Mouse (Mus musculus): ENCODE results near the gene Mettl8. TPM values are rescaled to one million over a fixed set of nuclear protein-coding genes. Genes with fewer than 3 reads are reported as not detected.

The Mettl8 gene
- polyA plus RNA-seq, 1 experiment from 2014 or later: 19.2 TPM

DNA sequence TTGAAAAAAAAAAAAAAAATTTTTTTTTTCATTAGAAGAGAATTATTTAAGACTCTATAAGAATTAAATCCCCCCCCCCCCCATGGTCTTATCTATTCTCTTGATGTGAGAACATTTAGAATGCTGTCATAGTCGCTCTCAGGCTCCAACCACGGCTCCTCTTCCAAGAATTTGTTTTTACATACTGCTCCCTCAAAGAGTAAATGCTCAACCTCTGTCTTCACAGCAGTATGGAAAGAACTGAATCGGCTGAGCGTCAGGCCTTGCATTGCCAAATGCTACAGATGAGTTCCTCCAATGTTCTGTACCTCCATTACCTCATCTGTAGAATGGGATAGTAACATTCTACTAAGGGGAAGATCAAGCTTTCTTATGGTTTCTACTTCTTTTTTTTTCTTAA lies 16.2 kb upstream of the Mettl8 start:
- Histone ChIP-seq H3K4me2 (replicated peaks) (no peak overlapping the region), H3K27ac (no peak overlapping the region), H3K4me1 (no peaks in the 10 kb centered on the region), H3K9ac (no peak overlapping the region), H3K9me3 (replicated peaks) (no peaks in the 10 kb centered on the region), H3K27me3 (no peaks in the 10 kb centered on the region), H3K36me3 (peaks cover 4% of the 10 kb centered on the region), H3K4me3 (no peak overlapping the region)
- 100% methylated on average over 4 of the region's 4 CpGs for WGBS
- ATAC-seq (ENCODE audit: low FRiP score): no peak

DNA sequence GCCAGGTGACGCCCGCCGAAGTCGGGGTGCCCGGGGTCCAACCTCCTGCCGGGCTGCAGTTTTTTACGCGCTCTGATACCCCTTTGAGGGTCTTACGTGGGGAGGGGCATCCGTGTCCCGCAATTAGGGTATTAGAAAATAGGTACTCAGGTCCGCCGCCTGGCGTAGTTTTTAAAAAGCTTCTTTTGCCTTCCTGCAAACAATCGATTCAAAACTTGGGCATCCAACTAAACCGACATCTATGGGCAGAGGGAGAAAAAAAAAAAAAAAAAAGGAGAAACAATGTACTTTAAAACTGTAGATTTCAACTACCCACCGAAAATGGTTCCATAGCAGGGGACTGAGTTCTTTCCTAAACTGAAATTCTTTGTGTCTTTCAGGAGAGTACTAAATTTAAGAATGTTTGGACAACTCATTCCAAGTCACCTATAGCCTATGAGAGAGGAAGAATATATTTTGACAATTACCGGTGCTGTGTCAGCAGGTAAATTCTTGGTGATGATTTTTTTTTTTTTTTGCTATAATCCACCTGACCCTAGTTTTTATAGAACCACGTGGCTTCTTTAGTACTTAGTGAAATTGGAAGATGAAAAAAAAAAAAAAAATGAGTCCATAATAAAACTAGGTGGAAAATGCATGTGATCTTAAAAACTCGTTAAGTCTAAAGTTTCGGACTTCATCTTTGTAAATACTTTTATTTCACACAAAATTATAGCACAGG lies 892 bp upstream of the Mettl8 start:
- WGBS: 15% methylated on average over 21 of the region's 21 CpGs
- Histone ChIP-seq H3K4me1 (0 out of 2 replicates have a peak, but pooled peaks cover 6% of the 10 kb centered on the region), H3K9me3 (replicated peaks) (no peaks in the 10 kb centered on the region)

DNA sequence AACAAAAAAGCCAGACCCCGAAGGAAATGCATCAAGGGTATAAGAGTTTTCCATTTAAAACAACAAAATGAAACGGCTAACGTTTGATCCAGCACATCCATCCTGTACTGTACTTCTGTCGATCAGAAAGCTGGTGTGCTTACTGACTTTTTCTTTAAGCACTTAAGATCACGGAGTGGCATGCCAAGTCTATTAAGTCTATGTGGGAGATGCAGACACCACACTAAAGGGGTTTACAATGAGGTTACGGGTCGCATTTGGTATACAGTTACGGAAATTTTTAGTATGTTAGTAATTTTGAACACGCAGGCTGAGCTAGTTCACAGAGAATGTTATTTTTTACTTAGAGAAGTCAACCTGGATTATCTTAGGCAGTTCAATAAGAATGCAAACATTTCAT lies 667 bp downstream of the Mettl8 start:
- Histone ChIP-seq H3K36me3 (peaks cover 14% of the 10 kb centered on the region; the same call in 1 of the 2 replicates), H3K4me2 (replicated peaks) (peak overlapping the region; percentile 60), H3K9me3 (replicated peaks) (no peaks in the 10 kb centered on the region), H3K27me3 (no peaks in the 10 kb centered on the region), H3K4me1 (0 out of 2 replicates have a peak, but pooled peaks cover 6% of the 10 kb centered on the region), H3K4me3 (peak overlapping the region; percentile 80), H3K27ac (no peak overlapping the region), H3K9ac (peak overlapping the region; percentile 76; the same call in 1 of the 2 replicates)
- ATAC-seq (ENCODE audit: low FRiP score): no peak
- WGBS: 56% methylated on average over 9 of the region's 9 CpGs

More for the DNA sequence above, 892 bp upstream of the Mettl8 start:
- H3K27me3 ChIP-seq: no peaks in the 10 kb centered on the region
- no peak for ATAC-seq (ENCODE audit: low FRiP score)
- H3K9ac ChIP-seq: peak overlapping the region; percentile 80
- H3K36me3 ChIP-seq: peaks cover 21% of the 10 kb centered on the region; the same call in 1 of the 2 replicates
- H3K4me3 ChIP-seq: peak overlapping the region; percentile 80
- peak overlapping the region; percentile 60 for H3K4me2 ChIP-seq (replicated peaks)
- peak overlapping the region; percentile 96 for H3K27ac ChIP-seq

DNA sequence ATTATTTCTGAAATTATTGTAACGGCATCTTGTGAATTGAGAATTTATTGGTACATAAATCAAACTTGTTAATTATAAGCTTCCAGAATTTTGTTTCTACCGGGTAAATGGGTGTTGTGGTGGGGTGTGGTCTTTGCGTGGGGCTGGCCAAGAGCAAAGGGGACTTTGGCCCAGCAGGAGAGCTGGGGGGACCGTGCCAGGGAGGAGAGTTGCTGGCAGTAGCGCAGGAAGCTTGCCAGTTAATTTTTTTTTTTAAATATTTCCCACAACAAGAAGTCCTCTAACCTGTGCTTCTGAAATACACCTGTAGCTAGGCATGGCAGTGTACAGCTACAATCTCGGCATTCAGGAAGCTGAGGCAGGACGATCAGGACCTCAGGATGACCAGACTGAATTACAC lies 4.9 kb downstream of the Mettl8 start:
- H3K36me3 ChIP-seq: no peaks in the 10 kb centered on the region
- H3K9me3 ChIP-seq (replicated peaks): no peaks in the 10 kb centered on the region
- H3K27ac ChIP-seq: no peak overlapping the region
- H3K4me1 ChIP-seq: 0 out of 2 replicates have a peak, but pooled peaks cover 6% of the 10 kb centered on the region
- no peak overlapping the region for H3K4me2 ChIP-seq (replicated peaks)
- ATAC-seq (ENCODE audit: low FRiP score): no peak
- H3K9ac ChIP-seq: no peak overlapping the region
- WGBS: 85% methylated on average over 7 of the region's 7 CpGs
- H3K27me3 ChIP-seq: no peaks in the 10 kb centered on the region
- no peak overlapping the region for H3K4me3 ChIP-seq

DNA sequence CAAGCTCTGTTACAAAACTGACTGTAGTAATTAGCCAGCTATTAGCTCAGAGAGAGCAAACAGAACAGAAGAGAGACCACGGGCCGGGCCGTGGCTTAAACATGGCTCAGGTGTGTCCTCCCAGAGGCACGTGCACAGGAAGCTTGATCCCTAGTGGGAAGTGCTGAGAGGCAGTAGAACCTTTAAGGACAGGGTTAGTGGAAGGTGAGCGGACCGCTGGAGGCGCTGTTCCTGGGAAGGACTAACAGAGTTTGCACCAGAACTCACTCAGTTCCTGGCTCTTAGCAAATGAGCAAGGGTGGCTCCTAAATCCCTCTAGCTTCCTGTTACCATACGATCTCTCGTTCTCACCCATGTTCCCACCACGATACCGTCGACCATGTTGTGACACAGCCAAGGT lies 6.5 kb downstream of the Mettl8 start:
- H3K4me1 ChIP-seq: 0 out of 2 replicates have a peak, but pooled peaks cover 2% of the 10 kb centered on the region
- no peak overlapping the region for H3K9ac ChIP-seq
- no peak overlapping the region for H3K4me2 ChIP-seq (replicated peaks)
- H3K36me3 ChIP-seq: no peaks in the 10 kb centered on the region
- no peak for ATAC-seq (ENCODE audit: low FRiP score)
- 82% methylated on average over 12 of the region's 12 CpGs for WGBS
- H3K4me3 ChIP-seq: no peak overlapping the region
- no peaks in the 10 kb centered on the region for H3K27me3 ChIP-seq
- no peak overlapping the region for H3K27ac ChIP-seq
- H3K9me3 ChIP-seq (replicated peaks): no peaks in the 10 kb centered on the region

DNA sequence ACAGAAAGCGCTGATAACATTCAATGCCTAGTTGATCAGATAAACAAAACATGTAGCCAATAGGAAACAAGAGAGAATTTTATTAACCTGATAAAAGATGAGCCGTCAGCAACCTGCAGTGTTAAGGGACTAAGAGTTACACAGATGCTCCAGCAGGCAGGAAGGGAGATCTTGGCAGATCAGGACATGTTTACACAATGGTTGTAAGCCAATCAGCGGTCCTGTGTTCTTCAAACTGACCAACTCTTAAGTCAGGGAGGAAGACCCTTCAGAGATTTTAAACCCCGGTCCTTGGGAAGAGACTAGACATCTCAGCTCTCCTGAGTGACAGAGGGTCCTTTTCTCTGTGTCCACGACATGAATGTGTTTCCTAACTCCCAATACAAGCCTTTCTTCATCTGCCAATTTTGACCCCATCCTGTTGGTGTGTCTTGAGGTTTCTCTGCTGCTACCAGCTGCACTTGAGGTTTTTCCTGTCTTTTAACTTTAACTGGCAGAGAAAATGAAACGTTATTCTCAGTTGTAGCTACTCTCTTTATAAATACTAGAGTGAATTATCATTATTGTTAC lies 8.5 kb downstream of the Mettl8 start:
- 73% methylated on average over 6 of the region's 6 CpGs for WGBS
- Histone ChIP-seq H3K9me3 (replicated peaks) (no peaks in the 10 kb centered on the region), H3K36me3 (no peaks in the 10 kb centered on the region), H3K27me3 (no peaks in the 10 kb centered on the region), H3K9ac (no peak overlapping the region), H3K27ac (no peak overlapping the region), H3K4me3 (no peak overlapping the region), H3K4me2 (replicated peaks) (no peak overlapping the region), H3K4me1 (no peaks in the 10 kb centered on the region)
- ATAC-seq (ENCODE audit: low FRiP score): no peak

DNA sequence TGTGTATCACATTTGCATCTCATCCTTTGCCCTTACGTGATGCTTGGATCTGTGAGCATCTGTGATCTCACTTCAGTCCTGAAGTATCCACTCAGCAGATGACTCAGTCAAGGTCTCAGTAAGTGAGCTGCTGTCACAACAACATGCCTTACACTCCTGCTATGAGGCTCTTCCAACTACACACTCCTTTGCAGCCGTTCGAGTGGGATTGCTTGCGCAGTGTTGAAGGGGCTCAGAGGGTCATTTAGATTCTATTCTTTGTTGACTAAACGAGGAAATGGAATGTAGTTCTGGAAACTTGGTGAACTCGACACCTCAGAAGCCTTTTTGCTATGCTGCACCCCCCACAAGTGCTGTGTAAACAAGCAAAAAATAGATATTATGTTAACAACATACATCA lies 9.2 kb downstream of the Mettl8 start:
- Histone ChIP-seq H3K4me3 (no peak overlapping the region), H3K27me3 (no peaks in the 10 kb centered on the region), H3K9ac (no peak overlapping the region), H3K27ac (no peak overlapping the region), H3K9me3 (replicated peaks) (no peaks in the 10 kb centered on the region), H3K4me2 (replicated peaks) (no peak overlapping the region), H3K36me3 (no peaks in the 10 kb centered on the region), H3K4me1 (no peaks in the 10 kb centered on the region)
- WGBS: 74% methylated on average over 6 of the region's 6 CpGs
- ATAC-seq (ENCODE audit: low FRiP score): no peak

DNA sequence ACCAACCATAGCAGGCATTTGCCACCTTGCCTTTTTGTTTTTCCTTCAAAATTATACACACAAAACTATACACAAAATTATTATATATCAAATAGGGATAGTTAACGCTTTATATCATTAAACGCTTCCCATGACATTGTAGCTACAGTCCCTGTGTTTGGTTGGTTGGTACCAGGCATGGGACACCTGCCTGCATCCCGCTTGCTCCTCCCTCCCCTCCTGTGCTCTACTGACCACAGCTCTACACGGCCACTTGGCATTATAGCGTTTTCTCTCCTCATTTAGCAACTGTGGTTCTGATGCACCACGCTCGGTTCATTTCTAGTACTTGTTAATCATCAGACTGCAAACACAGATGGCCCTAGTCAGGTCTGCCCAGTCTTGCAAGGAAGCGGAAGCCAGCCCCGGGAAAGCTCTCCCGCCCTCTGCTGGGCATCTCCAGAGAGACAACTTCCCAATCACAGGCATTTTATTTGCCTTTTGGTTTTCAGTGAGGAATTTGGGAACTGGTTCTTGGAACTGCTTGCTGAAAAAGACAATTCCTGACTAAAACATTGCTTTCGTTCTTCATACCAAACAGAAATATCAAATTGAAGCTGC lies 15.8 kb downstream of the Mettl8 start:
- Histone ChIP-seq H3K9me3 (replicated peaks) (no peaks in the 10 kb centered on the region), H3K9ac (no peak overlapping the region), H3K4me2 (replicated peaks) (no peak overlapping the region), H3K4me3 (no peak overlapping the region), H3K36me3 (no peaks in the 10 kb centered on the region), H3K27me3 (no peaks in the 10 kb centered on the region), H3K4me1 (peaks cover 2% of the 10 kb centered on the region; the same call in 1 of the 2 replicates), H3K27ac (no peak overlapping the region)
- ATAC-seq (ENCODE audit: low FRiP score): no peak
- 48% methylated on average over 11 of the region's 11 CpGs for WGBS

DNA sequence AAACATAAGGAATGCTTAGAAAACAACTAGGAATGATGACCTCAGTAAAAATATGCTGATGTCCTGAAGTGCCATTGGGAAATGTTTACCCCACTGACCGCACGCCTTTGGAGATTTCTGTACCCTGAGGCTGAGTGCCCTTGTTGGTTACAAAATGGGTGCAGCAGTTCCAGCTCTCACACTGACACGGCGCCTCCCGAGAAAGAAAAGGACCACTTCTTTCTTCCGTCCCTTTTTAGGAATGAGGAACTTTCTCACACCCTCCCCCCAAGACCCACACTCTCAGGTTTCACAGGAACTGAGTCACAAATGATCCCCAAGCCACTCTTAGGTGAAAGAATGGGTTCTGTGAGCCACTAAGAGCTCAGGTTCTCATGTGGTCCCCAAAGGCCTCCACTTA lies 17.9 kb downstream of the Mettl8 start:
- ATAC-seq (ENCODE audit: low FRiP score): no peak
- H3K4me2 ChIP-seq (replicated peaks): no peak overlapping the region
- no peaks in the 10 kb centered on the region for H3K9me3 ChIP-seq (replicated peaks)
- H3K4me1 ChIP-seq: peaks cover 18% of the 10 kb centered on the region
- H3K4me3 ChIP-seq: no peak overlapping the region
- no peak overlapping the region for H3K9ac ChIP-seq
- H3K27me3 ChIP-seq: no peaks in the 10 kb centered on the region
- 84% methylated on average over 6 of the region's 6 CpGs for WGBS
- no peaks in the 10 kb centered on the region for H3K36me3 ChIP-seq
- no peak overlapping the region for H3K27ac ChIP-seq

DNA sequence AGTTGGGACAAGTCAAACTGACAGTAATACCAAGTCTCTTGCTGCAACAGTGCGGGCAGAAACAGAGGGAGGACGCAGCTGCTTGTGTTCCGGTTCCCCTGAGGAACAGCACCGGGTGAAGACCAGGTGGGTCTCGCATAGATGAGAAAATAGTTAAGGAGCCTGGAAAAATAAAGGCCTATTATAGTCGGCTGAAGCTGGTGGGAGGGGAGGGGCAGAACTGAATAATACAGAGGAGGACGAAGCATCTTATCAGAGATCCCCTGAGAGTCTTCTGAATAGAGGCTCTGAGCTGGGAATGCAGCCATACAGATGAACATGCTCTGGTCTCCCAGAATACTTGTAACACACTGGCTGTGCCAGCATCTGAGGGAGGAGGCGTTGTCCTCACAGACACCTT lies 21.4 kb downstream of the Mettl8 start:
- Histone ChIP-seq H3K27ac (peak overlapping the region; percentile 60), H3K4me3 (no peak overlapping the region), H3K27me3 (no peaks in the 10 kb centered on the region), H3K9me3 (replicated peaks) (no peaks in the 10 kb centered on the region), H3K4me1 (peaks cover 27% of the 10 kb centered on the region), H3K36me3 (no peaks in the 10 kb centered on the region), H3K9ac (no peak overlapping the region), H3K4me2 (replicated peaks) (no peak overlapping the region)
- 38% methylated on average over 8 of the region's 8 CpGs for WGBS
- peak; percentile 82 for ATAC-seq (ENCODE audit: low FRiP score)

DNA sequence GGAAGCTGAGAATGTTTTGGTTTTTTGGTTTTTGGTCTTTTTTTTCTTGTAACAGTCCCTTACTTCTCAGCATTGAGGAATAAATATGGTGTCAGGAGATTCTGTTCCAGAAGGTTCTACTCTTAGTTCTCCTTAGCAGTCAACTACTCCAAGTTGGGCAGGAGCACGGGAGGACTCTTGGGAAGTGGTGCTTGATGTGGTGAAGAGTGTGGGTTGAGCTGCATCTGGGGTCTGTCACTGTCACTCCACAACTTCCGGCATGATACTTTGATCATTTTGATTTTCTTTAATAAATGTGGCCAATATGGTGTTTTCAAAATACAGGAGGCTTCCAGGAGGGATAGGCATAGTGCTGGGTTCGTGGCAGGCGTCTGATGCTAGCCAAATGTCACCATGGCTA lies 22.4 kb downstream of the Mettl8 start:
- WGBS: 90% methylated on average over 4 of the region's 4 CpGs
- no peaks in the 10 kb centered on the region for H3K9me3 ChIP-seq (replicated peaks)
- no peak overlapping the region; the same call in 1 of the 2 replicates for H3K27ac ChIP-seq

DNA sequence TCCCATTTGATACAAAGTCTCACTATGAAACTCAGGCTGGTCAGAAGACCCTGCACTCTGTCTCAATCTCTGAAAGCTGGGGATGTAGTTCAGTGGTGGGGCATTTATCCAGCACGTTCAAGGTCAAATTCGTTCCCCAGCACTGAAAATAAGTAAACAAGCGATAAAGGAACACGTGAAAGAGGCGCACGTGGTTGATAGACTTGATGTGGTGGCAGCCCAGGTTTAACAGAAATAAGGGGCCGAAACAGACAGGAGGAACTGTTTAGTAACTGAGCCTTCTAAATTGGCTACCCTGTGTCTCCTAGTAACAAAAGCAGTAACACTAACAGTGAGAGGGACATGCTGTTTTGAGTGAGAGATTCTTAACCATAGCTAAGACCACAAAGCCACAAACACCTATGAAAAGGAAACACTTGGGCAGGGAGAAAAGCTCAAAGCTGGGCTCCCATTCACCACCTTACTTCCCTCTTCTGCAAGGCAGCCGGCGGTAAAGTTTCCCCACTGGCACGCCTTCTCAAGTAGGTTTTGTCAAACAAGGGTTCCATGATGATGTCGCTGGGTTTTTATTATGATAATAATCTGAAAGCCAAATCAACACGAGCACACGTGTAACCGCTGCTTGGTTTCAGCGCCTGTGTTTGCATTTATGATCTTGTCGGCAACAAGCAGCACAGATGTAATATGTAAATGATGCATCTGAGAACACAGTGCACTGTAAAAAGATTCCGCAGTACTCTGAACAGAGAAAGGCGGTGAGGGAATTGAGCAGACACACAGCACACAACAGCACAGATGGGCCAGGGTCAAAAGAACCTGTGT lies 23.2 kb downstream of the Mettl8 start:
- H3K27ac ChIP-seq: peak overlapping the region; percentile 45
- no peak for ATAC-seq (ENCODE audit: low FRiP score)
- H3K4me1 ChIP-seq: peaks cover 27% of the 10 kb centered on the region
- 73% methylated on average over 18 of the region's 18 CpGs for WGBS
- H3K9ac ChIP-seq: no peak overlapping the region
- no peak overlapping the region for H3K4me2 ChIP-seq (replicated peaks)
- no peaks in the 10 kb centered on the region for H3K36me3 ChIP-seq
- no peaks in the 10 kb centered on the region for H3K9me3 ChIP-seq (replicated peaks)
- H3K4me3 ChIP-seq: no peak overlapping the region
- H3K27me3 ChIP-seq: no peaks in the 10 kb centered on the region

More for the DNA sequence above, 22.4 kb downstream of the Mettl8 start:
- Histone ChIP-seq H3K36me3 (no peaks in the 10 kb centered on the region), H3K9ac (no peak overlapping the region), H3K4me2 (replicated peaks) (no peak overlapping the region), H3K4me1 (peaks cover 27% of the 10 kb centered on the region), H3K27me3 (no peaks in the 10 kb centered on the region), H3K4me3 (no peak overlapping the region)
- no peak for ATAC-seq (ENCODE audit: low FRiP score)
